Mouse (Mus musculus): ENCODE data around the gene Rad23b. TPM values are rescaled to one million over a fixed set of nuclear protein-coding genes. Genes with fewer than 3 reads are reported as not detected.
"Not testable (repeated sequence)": the region's sequence is repeated elsewhere in the genome, so short reads cannot be mapped to it uniquely, and the experiment has no call there.

Gene Rad23b
- polyA plus RNA-seq, 1 experiment from 2014 or later, result 104 TPM

DNA sequence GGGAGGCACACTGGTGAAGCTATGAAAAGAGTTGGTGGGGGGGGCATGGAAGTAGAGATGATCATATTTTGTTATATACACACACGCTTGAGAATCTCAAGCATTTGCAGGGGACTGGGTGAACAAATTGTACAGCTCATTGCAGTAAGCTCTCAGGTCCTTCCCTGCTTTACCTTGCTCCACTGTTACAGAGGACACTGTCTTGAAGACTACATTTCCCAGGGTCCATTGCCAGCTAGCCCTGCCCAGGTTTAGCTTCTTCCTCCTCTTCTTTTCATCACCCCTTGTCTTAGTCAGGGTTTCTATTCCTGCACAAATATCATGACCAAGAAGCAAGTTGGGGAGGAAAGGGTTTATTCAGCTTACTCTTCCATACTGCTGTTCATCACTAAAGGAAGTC lies 56.7 kb downstream of the Rad23b start:
- no peak overlapping the region for H3K9ac ChIP-seq
- H3K9me3 ChIP-seq, result no peaks in the 10 kb centered on the region
- WGBS, result 93% methylated on average over 1 of the region's 1 CpGs
- H3K36me3 ChIP-seq, result no peaks in the 10 kb centered on the region
- no peak overlapping the region for H3K4me2 ChIP-seq (replicated peaks)
- H3K4me1 ChIP-seq, result no peaks in the 10 kb centered on the region
- H3K27ac ChIP-seq, result no peak overlapping the region
- ATAC-seq (ENCODE audit: insufficient number of reproducible peaks, insufficient read depth, low FRiP score, low TSS enrichment), result no peak
- H3K27me3 ChIP-seq, result no peaks in the 10 kb centered on the region
- H3K4me3 ChIP-seq, result no peak overlapping the region

DNA sequence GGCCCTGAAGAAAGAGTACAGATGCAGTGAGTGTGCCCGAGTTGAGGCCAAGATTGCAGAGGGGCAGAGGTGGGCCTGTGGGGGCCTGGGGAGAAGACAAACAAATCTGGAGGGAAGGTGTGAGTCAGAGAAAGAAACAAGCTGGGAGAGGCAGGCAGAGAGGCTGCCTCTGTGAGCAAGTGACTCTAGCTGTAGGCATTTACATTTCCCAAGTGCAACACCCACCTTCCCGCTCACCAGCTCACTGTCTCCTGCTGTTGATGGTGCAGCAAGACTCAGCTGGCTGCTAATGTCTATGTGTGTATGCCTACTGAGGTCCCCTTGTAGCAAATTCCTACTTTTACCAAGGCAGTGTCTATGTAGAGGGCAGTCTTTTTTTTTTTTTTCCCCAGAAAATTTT lies 58.2 kb downstream of the Rad23b start:
- Histone ChIP-seq H3K36me3 (no peaks in the 10 kb centered on the region), H3K27me3 (no peaks in the 10 kb centered on the region), H3K9me3 (no peaks in the 10 kb centered on the region), H3K4me1 (no peaks in the 10 kb centered on the region), H3K9ac (no peak overlapping the region), H3K27ac (no peak overlapping the region), H3K4me2 (replicated peaks) (no peak overlapping the region), H3K4me3 (no peak overlapping the region)
- 67% methylated on average over 2 of the region's 2 CpGs for WGBS
- ATAC-seq (ENCODE audit: insufficient number of reproducible peaks, insufficient read depth, low FRiP score, low TSS enrichment), result no peak

DNA sequence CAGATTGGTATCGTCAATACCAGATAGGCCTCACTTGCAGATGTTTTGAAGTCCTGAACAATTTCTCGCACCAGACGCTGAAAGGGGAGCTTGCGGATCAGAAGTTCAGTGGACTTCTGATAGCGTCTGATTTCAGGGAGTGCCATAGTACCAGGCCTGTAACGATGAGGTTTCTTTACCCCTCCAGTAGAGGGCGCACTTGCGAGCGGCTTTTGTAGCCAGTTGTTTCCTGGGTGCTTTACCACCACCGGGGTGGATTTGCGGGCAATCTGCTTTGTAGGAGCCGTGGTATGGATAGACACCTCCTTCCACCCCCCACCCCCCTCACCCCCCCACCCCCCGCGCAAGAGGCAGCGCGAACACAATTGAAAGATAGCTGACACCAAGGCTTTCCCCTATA lies 59.2 kb downstream of the Rad23b start:
- H3K27me3 ChIP-seq, result no peaks in the 10 kb centered on the region
- WGBS, result 98% methylated on average over 16 of the region's 16 CpGs
- no peak overlapping the region for H3K4me3 ChIP-seq
- ATAC-seq (ENCODE audit: insufficient number of reproducible peaks, insufficient read depth, low FRiP score, low TSS enrichment), result no peak
- no peak overlapping the region for H3K27ac ChIP-seq
- H3K4me1 ChIP-seq, result no peaks in the 10 kb centered on the region
- H3K9me3 ChIP-seq, result no peaks in the 10 kb centered on the region
- no peak overlapping the region for H3K9ac ChIP-seq
- no peaks in the 10 kb centered on the region for H3K36me3 ChIP-seq
- H3K4me2 ChIP-seq (replicated peaks), result no peak overlapping the region

DNA sequence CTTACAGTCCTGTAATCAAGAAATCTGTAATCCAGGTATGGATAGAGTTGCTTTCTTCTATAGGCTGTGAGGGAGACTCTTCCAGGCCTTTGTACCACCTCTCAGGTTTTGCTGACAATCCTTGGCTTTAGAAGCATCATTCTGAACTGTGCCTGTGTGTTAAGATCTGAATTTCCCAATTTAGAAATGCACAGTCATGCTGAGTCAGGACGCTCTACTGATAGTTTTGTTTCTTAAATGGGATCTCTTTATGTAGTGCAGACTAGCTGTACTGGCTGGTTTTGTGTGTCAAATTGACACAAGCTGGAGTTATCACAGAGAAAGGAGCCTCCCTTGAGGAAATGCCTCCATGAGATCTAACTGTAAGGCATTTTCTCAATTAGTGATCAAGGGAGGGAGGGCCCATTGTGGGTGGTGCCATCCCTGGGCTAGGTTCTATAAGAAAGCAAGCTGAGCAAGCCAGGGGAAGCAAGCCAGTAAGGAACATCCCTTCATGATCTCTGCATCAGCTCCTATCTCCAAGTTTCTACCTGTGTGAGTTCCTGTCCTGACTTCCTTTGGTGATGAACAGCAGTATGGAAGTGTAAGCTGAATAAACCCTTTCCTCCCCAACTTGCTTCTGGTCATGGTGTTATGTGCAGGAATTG lies 59.9 kb downstream of the Rad23b start:
- 82% methylated on average over 1 of the region's 1 CpGs for WGBS
- not testable (repeated sequence) for H3K4me2 ChIP-seq (replicated peaks); H3K36me3 ChIP-seq; H3K9me3 ChIP-seq; H3K9ac ChIP-seq; H3K27ac ChIP-seq; H3K27me3 ChIP-seq; ATAC-seq (ENCODE audit: insufficient number of reproducible peaks, insufficient read depth, low FRiP score, low TSS enrichment); H3K4me3 ChIP-seq; H3K4me1 ChIP-seq

DNA sequence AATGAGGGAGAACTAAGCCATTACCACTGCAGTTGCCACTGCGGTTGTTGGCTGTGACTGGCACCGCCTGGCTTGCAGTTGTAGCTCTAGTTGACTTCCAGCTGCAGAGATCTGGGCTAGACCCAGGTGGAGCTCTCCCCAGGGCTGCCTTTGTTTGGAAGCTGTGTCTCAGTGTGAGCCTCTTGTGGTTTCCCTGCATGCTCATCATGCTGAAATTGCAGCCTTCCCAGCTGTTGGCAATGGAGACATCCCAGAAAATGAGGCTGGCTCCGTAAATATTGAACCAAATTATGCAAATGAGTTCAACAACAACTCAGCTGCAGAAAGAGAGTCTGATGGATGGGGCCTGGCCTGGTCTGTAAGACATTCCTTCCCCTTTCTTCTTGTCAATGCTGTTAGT lies 66.0 kb downstream of the Rad23b start:
- no peaks in the 10 kb centered on the region for H3K9me3 ChIP-seq
- H3K4me2 ChIP-seq (replicated peaks), result no peak overlapping the region
- H3K9ac ChIP-seq, result no peak overlapping the region
- ATAC-seq (ENCODE audit: insufficient number of reproducible peaks, insufficient read depth, low FRiP score, low TSS enrichment), result no peak
- no peaks in the 10 kb centered on the region for H3K4me1 ChIP-seq
- H3K4me3 ChIP-seq, result no peak overlapping the region
- no peaks in the 10 kb centered on the region for H3K27me3 ChIP-seq
- no peaks in the 10 kb centered on the region for H3K36me3 ChIP-seq
- 35% methylated on average over 3 of the region's 3 CpGs for WGBS
- H3K27ac ChIP-seq, result no peak overlapping the region

DNA sequence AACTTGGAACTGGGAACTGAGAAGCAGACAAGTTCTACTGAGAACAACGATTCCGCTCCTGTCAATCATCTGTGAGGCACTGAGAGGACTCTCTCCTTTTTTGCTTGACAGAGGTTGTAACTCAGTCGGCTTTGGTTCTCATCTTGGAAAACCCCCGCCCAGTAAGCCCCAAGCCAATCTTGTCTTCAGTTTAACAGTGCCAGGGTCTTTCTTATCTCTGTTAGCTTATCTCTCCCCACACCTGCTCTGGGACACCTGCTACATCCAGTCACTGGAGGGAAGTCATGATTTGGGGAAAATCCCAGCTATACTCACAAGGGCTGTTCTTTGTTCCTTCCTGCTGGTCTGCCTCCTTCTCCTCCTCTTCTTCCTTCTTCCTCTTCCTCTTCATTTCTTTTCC lies 76.4 kb downstream of the Rad23b start:
- Histone ChIP-seq H3K27ac (no peak overlapping the region), H3K9ac (no peak overlapping the region), H3K4me3 (no peak overlapping the region), H3K9me3 (no peaks in the 10 kb centered on the region), H3K27me3 (no peaks in the 10 kb centered on the region), H3K4me2 (replicated peaks) (no peak overlapping the region), H3K4me1 (no peaks in the 10 kb centered on the region), H3K36me3 (no peaks in the 10 kb centered on the region)
- ATAC-seq (ENCODE audit: insufficient number of reproducible peaks, insufficient read depth, low FRiP score, low TSS enrichment), result no peak
- 82% methylated on average over 4 of the region's 4 CpGs for WGBS

Other genes starting within 250 kb of the Rad23b start
- gene Klf4, start 182.4 kb downstream of the Rad23b start, polyA plus RNA-seq (2016; fragmentation: Nextera tagmentation; extraction: Ambion mirVana), result 14.3 and 17.7 TPM in 2 replicates